Mouse (Mus musculus): ENCODE results near the gene Lct. TPM values are rescaled to one million over a fixed set of nuclear protein-coding genes. Genes with fewer than 3 reads are reported as not detected.
"Not testable (repeated sequence)": the region's sequence is repeated elsewhere in the genome, so short reads cannot be mapped to it uniquely, and the experiment has no call there.

Gene Lct
- polyA plus RNA-seq, 1 experiment from 2014 or later: 0.02 TPM

DNA sequence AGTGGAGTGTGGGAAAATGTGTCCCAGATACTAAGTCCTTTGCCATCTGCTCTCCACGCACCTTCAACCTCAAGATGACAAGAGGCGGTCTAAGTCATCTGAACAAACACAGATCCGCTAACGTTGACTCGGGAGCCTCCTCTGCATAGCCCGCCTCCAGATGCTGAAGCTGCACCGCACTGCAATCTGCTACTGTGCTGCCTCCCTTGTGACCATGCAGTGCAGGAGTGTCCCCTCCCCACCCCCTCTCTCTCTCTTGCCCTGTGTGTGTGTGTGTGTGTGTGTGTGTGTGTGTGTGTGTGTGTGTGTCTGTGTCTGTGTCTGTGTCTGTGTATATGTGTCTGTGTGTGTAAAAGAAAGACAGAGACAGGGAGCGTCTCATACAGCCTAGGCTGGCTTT is 32.8 kb downstream of the Lct start:
- Histone ChIP-seq H3K36me3 (replicated peaks) (no peaks in the 10 kb centered on the region), H3K9me3 (replicated peaks) (no peaks in the 10 kb centered on the region), H3K4me3 (replicated peaks) (no peak overlapping the region), H3K27me3 (no peaks in the 10 kb centered on the region), H3K4me2 (no peak overlapping the region), H3K4me1 (replicated peaks) (no peaks in the 10 kb centered on the region), H3K9ac (no peak overlapping the region), H3K27ac (replicated peaks) (no peak overlapping the region)
- ATAC-seq (ENCODE audit: insufficient read depth): no peak
- 69% methylated on average over 8 of the region's 8 CpGs for WGBS (ENCODE audit: insufficient replicate concordance)

DNA sequence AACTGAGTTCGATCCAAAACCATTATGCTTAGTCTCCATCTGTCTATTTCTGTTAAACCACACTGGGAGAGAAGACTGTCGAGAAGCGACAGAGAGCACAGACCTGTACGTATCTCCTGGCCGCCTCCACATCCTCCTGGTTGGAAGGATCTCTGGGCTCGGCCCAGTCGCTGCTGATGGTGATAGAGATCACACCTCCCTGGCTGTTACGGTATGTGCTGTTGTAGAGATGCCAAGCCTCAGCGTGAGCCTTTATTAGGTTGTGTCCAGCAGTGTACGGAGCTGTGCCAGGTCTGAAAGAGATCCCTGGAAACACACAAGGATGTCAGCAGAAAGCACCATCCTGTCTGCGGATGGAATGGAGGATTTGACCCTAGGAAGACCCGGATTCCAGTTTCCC is 34.6 kb downstream of the Lct start:
- H3K27me3 ChIP-seq: no peaks in the 10 kb centered on the region
- no peaks in the 10 kb centered on the region for H3K9me3 ChIP-seq (replicated peaks)
- H3K4me1 ChIP-seq (replicated peaks): no peaks in the 10 kb centered on the region
- 70% methylated on average over 12 of the region's 12 CpGs for WGBS (ENCODE audit: insufficient replicate concordance)
- ATAC-seq (ENCODE audit: insufficient read depth): no peak
- no peak overlapping the region for H3K9ac ChIP-seq
- no peak overlapping the region for H3K27ac ChIP-seq (replicated peaks)
- H3K4me3 ChIP-seq (replicated peaks): no peak overlapping the region
- no peak overlapping the region for H3K4me2 ChIP-seq
- H3K36me3 ChIP-seq (replicated peaks): no peaks in the 10 kb centered on the region

DNA sequence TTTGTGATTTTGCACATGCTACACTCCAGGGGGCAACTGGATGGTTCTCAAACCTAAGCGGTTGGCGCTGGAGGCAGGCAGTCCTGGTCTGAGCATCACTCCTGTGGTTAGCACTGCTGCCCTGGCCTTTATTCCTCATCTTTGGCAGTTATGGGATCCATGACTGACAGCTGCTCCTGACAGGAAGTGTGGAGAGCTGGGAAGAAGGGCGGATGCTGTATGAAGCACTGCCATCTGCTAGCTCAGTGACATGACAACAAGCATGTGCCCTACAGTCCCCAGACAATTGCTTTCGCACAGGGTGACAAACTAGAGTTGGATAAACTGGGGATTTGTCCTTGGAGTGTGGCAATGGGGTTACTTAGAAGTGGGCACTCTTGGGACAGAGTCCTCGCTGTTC is 37.8 kb downstream of the Lct start:
- ATAC-seq (ENCODE audit: insufficient read depth): no peak
- H3K9me3 ChIP-seq (replicated peaks): no peaks in the 10 kb centered on the region
- H3K27me3 ChIP-seq: no peaks in the 10 kb centered on the region
- no peak overlapping the region for H3K4me3 ChIP-seq (replicated peaks)
- no peak overlapping the region for H3K9ac ChIP-seq
- H3K4me2 ChIP-seq: no peak overlapping the region
- no peaks in the 10 kb centered on the region for H3K36me3 ChIP-seq (replicated peaks)
- 75% methylated on average over 5 of the region's 5 CpGs for WGBS (ENCODE audit: insufficient replicate concordance)
- H3K27ac ChIP-seq (replicated peaks): no peak overlapping the region
- no peaks in the 10 kb centered on the region for H3K4me1 ChIP-seq (replicated peaks)

DNA sequence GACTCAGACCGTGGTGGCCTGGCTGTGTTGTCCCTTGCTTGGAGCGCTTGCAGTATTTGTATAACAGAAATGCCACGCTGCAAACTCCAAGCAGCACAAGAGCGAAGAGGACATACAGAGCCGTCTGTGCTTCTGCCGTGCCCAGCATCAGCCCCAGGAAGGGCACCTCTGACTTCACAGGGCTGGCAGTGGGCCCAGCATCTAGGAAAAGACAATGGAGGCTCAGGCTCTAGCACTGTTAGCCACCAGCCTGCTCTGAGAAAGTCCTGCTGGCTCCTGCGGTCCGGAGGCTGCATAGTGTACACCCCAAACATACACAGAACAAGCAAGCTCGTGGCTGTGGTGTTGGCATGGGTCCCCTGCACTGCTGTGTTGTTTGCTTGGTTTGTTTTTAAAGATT is 43.0 kb downstream of the Lct start:
- Histone ChIP-seq H3K27ac (replicated peaks) (no peak overlapping the region), H3K9ac (no peak overlapping the region), H3K4me3 (replicated peaks) (no peak overlapping the region), H3K9me3 (replicated peaks) (0 out of 2 replicates have a peak, but pooled peaks cover 3% of the 10 kb centered on the region), H3K36me3 (replicated peaks) (peaks cover 12% of the 10 kb centered on the region; the same call in 1 of the 2 replicates), H3K4me2 (no peak overlapping the region), H3K27me3 (no peaks in the 10 kb centered on the region), H3K4me1 (replicated peaks) (no peaks in the 10 kb centered on the region)
- 71% methylated on average over 9 of the region's 9 CpGs for WGBS (ENCODE audit: insufficient replicate concordance)
- no peak for ATAC-seq (ENCODE audit: insufficient read depth)

DNA sequence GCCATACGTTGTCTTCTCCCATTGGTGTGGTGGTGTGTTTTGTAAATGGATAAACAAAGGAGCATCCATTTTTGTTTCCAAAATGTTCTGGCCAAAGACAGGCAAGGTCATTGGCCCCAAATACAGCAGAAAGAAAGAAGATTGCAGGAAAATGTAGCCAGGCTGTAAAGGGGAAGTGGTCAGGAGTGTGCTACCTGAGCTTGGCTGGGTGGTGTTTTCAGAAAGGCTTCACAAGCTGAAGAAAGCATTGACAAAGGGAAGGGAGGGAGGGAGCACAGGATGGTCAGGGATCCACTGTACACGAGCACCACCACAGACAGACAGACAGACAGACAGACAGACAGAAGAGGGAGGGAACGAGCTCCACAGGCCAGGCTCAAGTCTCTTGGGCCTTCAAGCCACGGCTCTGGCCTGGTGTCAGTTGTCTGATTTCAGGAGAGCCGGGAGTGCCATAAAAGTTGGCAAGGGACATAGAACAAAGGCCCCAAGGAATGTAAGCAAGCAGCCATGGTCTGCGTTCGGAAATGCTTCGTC is 43.9 kb downstream of the Lct start:
- Histone ChIP-seq H3K36me3 (replicated peaks) (peaks cover 21% of the 10 kb centered on the region), H3K27me3 (no peaks in the 10 kb centered on the region), H3K4me1 (replicated peaks) (no peaks in the 10 kb centered on the region), H3K9me3 (replicated peaks) (0 out of 2 replicates have a peak, but pooled peaks cover 3% of the 10 kb centered on the region), H3K27ac (replicated peaks) (no peak overlapping the region), H3K9ac (no peak overlapping the region), H3K4me2 (no peak overlapping the region), H3K4me3 (replicated peaks) (no peak overlapping the region)
- no peak for ATAC-seq (ENCODE audit: insufficient read depth)
- WGBS (ENCODE audit: insufficient replicate concordance): 60% methylated on average over 8 of the region's 8 CpGs

DNA sequence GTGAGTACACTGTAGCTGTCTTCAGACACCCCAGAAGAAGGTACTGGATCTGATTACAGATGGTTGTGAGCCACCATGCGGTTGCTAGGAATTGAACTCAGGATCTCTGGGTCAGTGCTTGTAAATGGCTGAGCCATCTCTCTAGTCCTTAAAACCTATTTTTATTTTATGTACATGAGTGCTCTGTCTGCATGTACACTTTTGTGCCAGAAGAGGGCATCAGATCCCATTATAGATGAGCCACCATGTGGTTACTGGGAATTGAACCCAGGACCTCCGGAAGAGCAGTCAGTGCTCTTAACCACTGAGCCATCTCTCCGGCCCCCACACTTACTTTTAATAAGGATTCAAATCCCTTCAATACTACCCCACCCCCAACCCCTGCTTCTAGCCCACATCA is 45.2 kb downstream of the Lct start:
- Histone ChIP-seq H3K4me1 (replicated peaks) (no peaks in the 10 kb centered on the region), H3K27ac (replicated peaks) (no peak overlapping the region), H3K27me3 (no peaks in the 10 kb centered on the region), H3K4me2 (no peak overlapping the region), H3K36me3 (replicated peaks) (peaks cover 33% of the 10 kb centered on the region), H3K9me3 (replicated peaks) (0 out of 2 replicates have a peak, but pooled peaks cover 3% of the 10 kb centered on the region), H3K4me3 (replicated peaks) (no peak overlapping the region), H3K9ac (no peak overlapping the region)
- ATAC-seq (ENCODE audit: insufficient read depth): no peak
- WGBS (ENCODE audit: insufficient replicate concordance): 73% methylated on average over 3 of the region's 3 CpGs

DNA sequence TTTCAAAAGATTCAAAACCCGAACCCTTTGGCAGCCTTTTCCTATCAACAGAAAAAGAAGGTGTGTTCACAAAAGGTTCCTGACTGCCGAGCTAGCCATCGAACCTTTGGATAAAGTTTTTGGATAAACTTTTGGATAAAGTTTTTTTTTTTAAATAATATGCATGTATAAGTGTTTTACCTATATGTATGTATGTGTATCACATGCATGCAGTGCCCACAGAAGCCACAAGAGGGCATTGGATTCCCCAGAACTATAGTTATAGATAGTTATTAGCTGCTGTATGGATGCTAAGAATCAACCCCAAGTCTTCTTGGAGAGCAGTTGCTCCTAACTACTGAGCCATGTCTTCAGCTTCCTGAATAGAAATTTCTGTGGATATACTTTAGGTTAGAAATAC is 46.4 kb downstream of the Lct start:
- Histone ChIP-seq H3K4me3 (replicated peaks) (no peak overlapping the region), H3K27me3 (no peaks in the 10 kb centered on the region), H3K4me2 (no peak overlapping the region), H3K9ac (no peak overlapping the region), H3K27ac (replicated peaks) (no peak overlapping the region), H3K36me3 (replicated peaks) (peaks cover 45% of the 10 kb centered on the region), H3K4me1 (replicated peaks) (no peaks in the 10 kb centered on the region), H3K9me3 (replicated peaks) (0 out of 2 replicates have a peak, but pooled peaks cover 3% of the 10 kb centered on the region)
- ATAC-seq (ENCODE audit: insufficient read depth): no peak
- 83% methylated on average over 3 of the region's 3 CpGs for WGBS (ENCODE audit: insufficient replicate concordance)

DNA sequence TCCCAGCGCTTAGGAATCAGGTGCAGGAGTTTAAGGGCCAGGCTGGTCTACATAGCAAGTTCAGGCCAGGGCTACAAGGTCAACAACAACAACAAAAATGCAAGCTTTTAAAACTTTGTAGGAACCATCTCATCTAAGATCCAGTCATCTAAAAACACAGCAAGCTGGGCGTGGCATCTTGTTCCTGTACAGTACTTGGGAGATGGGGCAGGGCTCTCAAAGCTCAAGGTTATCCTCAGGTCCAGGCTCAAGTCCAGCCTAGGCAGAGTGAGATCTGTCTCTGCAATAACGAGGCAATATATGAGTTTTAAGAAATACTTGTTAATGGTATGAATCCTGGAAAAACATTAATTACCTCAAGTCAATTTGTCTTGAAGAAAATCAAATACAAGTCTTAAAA is 49.6 kb downstream of the Lct start:
- Histone ChIP-seq H3K36me3 (replicated peaks) (peaks cover 74% of the 10 kb centered on the region), H3K4me2 (no peak overlapping the region), H3K27ac (replicated peaks) (no peak overlapping the region), H3K4me3 (replicated peaks) (no peak overlapping the region), H3K9me3 (replicated peaks) (0 out of 2 replicates have a peak, but pooled peaks cover 3% of the 10 kb centered on the region), H3K9ac (no peak overlapping the region), H3K4me1 (replicated peaks) (peaks cover 5% of the 10 kb centered on the region; the same call in 1 of the 2 replicates), H3K27me3 (no peaks in the 10 kb centered on the region)
- WGBS (ENCODE audit: insufficient replicate concordance): 77% methylated on average over 3 of the region's 3 CpGs
- ATAC-seq (ENCODE audit: insufficient read depth): no peak

DNA sequence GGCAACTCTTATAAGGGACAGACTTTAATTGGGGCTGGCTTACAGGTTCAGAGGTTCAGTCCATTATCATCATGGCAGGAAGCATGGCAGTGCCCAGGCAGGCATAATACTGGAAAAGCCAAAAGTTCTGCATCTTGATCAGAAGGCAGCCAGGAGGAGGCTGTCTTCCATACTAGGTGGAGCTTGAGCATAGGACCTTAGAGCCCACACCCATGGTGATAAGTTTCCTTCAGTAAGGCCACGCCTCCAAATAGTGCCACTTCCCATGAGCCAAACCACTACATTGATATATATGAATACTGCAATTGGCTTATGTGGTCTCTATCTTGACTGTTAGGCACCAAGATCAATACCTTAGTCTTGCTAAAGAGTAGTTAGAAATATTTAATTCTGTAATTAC is 52.2 kb downstream of the Lct start:
- no peak for ATAC-seq (ENCODE audit: insufficient read depth)

DNA sequence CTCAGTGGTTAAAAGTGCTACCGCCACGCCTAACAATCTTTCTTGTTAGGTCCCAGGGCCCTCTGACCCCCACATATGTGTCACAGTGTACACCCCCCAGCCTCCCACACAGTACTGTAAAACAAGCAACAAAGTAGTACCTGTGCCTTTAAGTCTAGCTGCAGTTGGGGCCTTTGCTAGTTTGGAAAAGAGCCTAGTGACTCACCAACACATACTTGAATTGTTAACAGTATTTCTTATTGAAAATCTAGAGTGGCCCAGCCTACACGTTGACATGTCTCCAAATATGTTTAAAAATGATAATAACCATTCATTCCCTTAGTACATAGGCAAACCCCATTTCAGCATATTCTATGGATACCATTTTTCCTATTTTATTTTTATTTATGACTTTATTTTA is 57.4 kb downstream of the Lct start:
- no peak overlapping the region for H3K27ac ChIP-seq (replicated peaks)
- WGBS (ENCODE audit: insufficient replicate concordance): 80% methylated on average over 3 of the region's 3 CpGs
- H3K9me3 ChIP-seq (replicated peaks): no peaks in the 10 kb centered on the region
- ATAC-seq (ENCODE audit: insufficient read depth): no peak
- H3K4me1 ChIP-seq (replicated peaks): peaks cover 2% of the 10 kb centered on the region; the same call in 1 of the 2 replicates
- no peaks in the 10 kb centered on the region for H3K27me3 ChIP-seq
- H3K4me3 ChIP-seq (replicated peaks): no peak overlapping the region
- H3K9ac ChIP-seq: no peak overlapping the region
- no peak overlapping the region for H3K4me2 ChIP-seq
- peaks cover 87% of the 10 kb centered on the region for H3K36me3 ChIP-seq (replicated peaks)

More for the DNA sequence above, 52.2 kb downstream of the Lct start:
- Histone ChIP-seq H3K4me1 (replicated peaks) (peaks cover 5% of the 10 kb centered on the region; the same call in 1 of the 2 replicates), H3K36me3 (replicated peaks) (peaks cover 90% of the 10 kb centered on the region), H3K4me3 (replicated peaks) (no peak overlapping the region), H3K4me2 (no peak overlapping the region), H3K9ac (no peak overlapping the region), H3K27me3 (no peaks in the 10 kb centered on the region), H3K9me3 (replicated peaks) (no peaks in the 10 kb centered on the region), H3K27ac (replicated peaks) (no peak overlapping the region)
- WGBS (ENCODE audit: insufficient replicate concordance): 40% methylated on average over 1 of the region's 1 CpGs

DNA sequence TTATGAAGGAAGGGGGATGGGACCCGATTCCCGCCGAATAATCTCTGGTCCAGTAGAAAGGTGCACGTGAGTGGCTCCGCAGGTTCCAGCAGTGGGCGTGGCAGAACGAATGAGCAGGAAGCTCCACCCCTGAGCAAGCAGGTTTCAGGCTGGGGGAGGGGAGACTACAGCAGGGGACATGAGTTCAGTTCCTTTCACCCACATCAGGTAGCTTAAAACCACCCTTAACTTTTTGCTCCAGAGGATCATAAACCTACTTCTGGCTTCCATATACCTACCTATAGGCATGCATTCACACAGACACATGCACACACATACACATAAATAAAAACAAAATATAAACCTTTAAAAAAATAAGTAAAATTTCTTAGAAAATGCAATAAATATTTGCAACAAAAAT is 61.1 kb downstream of the Lct start:
- peaks cover 85% of the 10 kb centered on the region for H3K36me3 ChIP-seq (replicated peaks)
- 65% methylated on average over 7 of the region's 7 CpGs for WGBS (ENCODE audit: insufficient replicate concordance)
- not testable (repeated sequence) for H3K9me3 ChIP-seq (replicated peaks); H3K4me1 ChIP-seq (replicated peaks); ATAC-seq (ENCODE audit: insufficient read depth); H3K27me3 ChIP-seq; H3K4me3 ChIP-seq (replicated peaks); H3K4me2 ChIP-seq; H3K27ac ChIP-seq (replicated peaks); H3K9ac ChIP-seq

DNA sequence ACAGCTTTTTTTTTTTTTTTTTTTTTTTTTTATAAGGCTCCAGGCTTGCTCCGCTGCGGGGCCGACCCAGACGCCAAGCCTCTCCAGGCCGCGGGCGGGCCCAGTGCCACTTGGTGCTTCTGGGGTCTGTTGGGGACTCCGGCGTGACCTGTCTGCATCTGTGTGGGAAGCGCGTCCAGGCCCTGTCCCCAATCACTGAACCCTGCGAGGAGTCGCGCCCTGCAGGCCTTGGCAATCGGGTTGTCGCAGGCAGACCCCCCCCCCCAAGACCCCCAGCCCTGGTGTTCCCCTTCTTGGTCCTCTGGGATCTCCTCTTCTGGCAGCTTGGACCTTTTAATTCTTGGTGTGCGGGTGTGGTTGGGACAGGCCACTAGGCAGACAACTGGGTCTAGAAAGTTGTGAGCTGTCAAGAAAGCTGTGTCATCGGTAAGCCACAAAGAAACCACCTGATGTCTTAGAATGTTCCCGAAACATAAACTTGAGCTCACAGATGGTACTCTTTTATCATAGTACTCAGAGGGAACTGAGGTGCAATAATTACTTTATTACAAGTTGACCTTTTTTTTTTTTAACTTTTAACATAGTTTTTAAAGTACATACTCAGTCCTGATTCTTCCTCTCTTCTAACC is 83.3 kb downstream of the Lct start:
- H3K9ac ChIP-seq: peak overlapping the region; percentile 86
- peak; percentile 51 for ATAC-seq (ENCODE audit: insufficient read depth)
- no peaks in the 10 kb centered on the region for H3K9me3 ChIP-seq (replicated peaks)
- peak overlapping the region; percentile 81 for H3K4me3 ChIP-seq (replicated peaks)
- H3K27ac ChIP-seq (replicated peaks): peak overlapping the region; percentile 88
- H3K27me3 ChIP-seq: no peaks in the 10 kb centered on the region
- H3K36me3 ChIP-seq (replicated peaks): no peaks in the 10 kb centered on the region
- peaks cover 21% of the 10 kb centered on the region for H3K4me1 ChIP-seq (replicated peaks)
- WGBS (ENCODE audit: insufficient replicate concordance): 1% methylated on average over 19 of the region's 19 CpGs
- H3K4me2 ChIP-seq: peak overlapping the region; percentile 96
